In genomic region chr2:153350552-153351181, GRCm38 (mm10) we compare ENCODE assay signal across 8 mouse cellular contexts. TPM values are rescaled to one million over a fixed set of nuclear protein-coding genes. Genes with fewer than 3 reads are reported as not detected.
A peak's percentile ranks its signal among the peaks of the same experiment; 100 is the strongest.
DNase-seq lines count a peak whose midpoint lies in the region; ATAC-seq and TF ChIP-seq lines count a peak whose summit lies in the region.

No protein-coding gene starts in this region.

- H3K36me3 ChIP-seq in neural tube, embryonic 12.5 days: peaks cover 28% of the 10 kb centered on the region
- H3K36me3 ChIP-seq in neural tube, embryonic 15.5 days: peaks cover 14% of the 10 kb centered on the region
- peaks cover 15% of the 10 kb centered on the region; the same call in 1 of the 2 replicates for H3K36me3 ChIP-seq in stomach, embryonic 15.5 days
- H3K36me3 ChIP-seq in forebrain, postnatal 0 days (ENCODE audit: insufficient read depth): peaks cover 12% of the 10 kb centered on the region

- DNase-seq in liver: peak; percentile 54
- DNase-seq in layer of hippocampus, adult 18-20 months (ENCODE audit: low spot score in 2 of 2): no peak
- DNase-seq in embryo, embryonic 10.5 days (ENCODE audit: low spot score): no peak
- no peak for DNase-seq in forebrain, postnatal 0 days

- TF ChIP-seq CTCF in forebrain, postnatal 0 days (IDR thresholded peaks at IDR 0.05; ENCODE audit: low read depth): no peak

- ATAC-seq in neural tube, embryonic 12.5 days (ENCODE audit: low FRiP score, low read depth): no peak
- no peak for ATAC-seq in neural tube, embryonic 15.5 days (ENCODE audit: low FRiP score)
- peak; percentile 67 for ATAC-seq in common myeloid progenitor, adult 5-6 weeks (replicated peaks; ENCODE audit: low read depth, poor library complexity, severe bottlenecking)
- ATAC-seq in stomach, embryonic 15.5 days (ENCODE audit: insufficient read depth, low FRiP score, low read depth): no peak
- no peak for ATAC-seq in forebrain, postnatal 0 days

- no peaks in the 10 kb centered on the region for H3K27me3 ChIP-seq in neural tube, embryonic 12.5 days (replicated peaks)
- no peaks in the 10 kb centered on the region for H3K27me3 ChIP-seq in neural tube, embryonic 15.5 days (replicated peaks)
- no peaks in the 10 kb centered on the region for H3K27me3 ChIP-seq in stomach, embryonic 15.5 days (replicated peaks)
- H3K27me3 ChIP-seq in forebrain, postnatal 0 days (ENCODE audit: insufficient read depth, low read length): no peaks in the 10 kb centered on the region

- H3K9ac ChIP-seq in neural tube, embryonic 12.5 days: no peak overlapping the region
- H3K9ac ChIP-seq in neural tube, embryonic 15.5 days (replicated peaks): no peak overlapping the region
- no peak overlapping the region for H3K9ac ChIP-seq in stomach, embryonic 15.5 days
- H3K9ac ChIP-seq in forebrain, postnatal 0 days: no peak overlapping the region

- H3K9me3 ChIP-seq in neural tube, embryonic 12.5 days: no peaks in the 10 kb centered on the region
- H3K9me3 ChIP-seq in neural tube, embryonic 15.5 days (replicated peaks): no peaks in the 10 kb centered on the region
- H3K9me3 ChIP-seq in stomach, embryonic 15.5 days: no peaks in the 10 kb centered on the region
- H3K9me3 ChIP-seq in forebrain, postnatal 0 days (ENCODE audit: low read length): no peaks in the 10 kb centered on the region

- peaks cover 27% of the 10 kb centered on the region for H3K4me1 ChIP-seq in neural tube, embryonic 12.5 days
- H3K4me1 ChIP-seq in neural tube, embryonic 15.5 days: peaks cover 40% of the 10 kb centered on the region
- peaks cover 14% of the 10 kb centered on the region for H3K4me1 ChIP-seq in stomach, embryonic 15.5 days
- peaks cover 13% of the 10 kb centered on the region for H3K4me1 ChIP-seq in forebrain, postnatal 0 days (ENCODE audit: insufficient read depth)

- H3K4me2 ChIP-seq in neural tube, embryonic 12.5 days (replicated peaks): peak overlapping the region; percentile 18; the same call in 1 of the 2 replicates
- no peak overlapping the region for H3K4me2 ChIP-seq in neural tube, embryonic 15.5 days
- H3K4me2 ChIP-seq in stomach, embryonic 15.5 days: peak overlapping the region; percentile 32
- H3K4me2 ChIP-seq in forebrain, postnatal 0 days (ENCODE audit: low read depth): no peak overlapping the region

- H3K27ac ChIP-seq in neural tube, embryonic 12.5 days: no peak overlapping the region
- no peak overlapping the region for H3K27ac ChIP-seq in neural tube, embryonic 15.5 days (replicated peaks)
- H3K27ac ChIP-seq in stomach, embryonic 15.5 days: peak overlapping the region; percentile 63
- H3K27ac ChIP-seq in forebrain, postnatal 0 days (ENCODE audit: low read depth, low read length): no peak overlapping the region

- no peak overlapping the region for H3K4me3 ChIP-seq in neural tube, embryonic 12.5 days
- no peak overlapping the region for H3K4me3 ChIP-seq in neural tube, embryonic 15.5 days (replicated peaks)
- H3K4me3 ChIP-seq in stomach, embryonic 15.5 days (replicated peaks): no peak overlapping the region
- H3K4me3 ChIP-seq in forebrain, postnatal 0 days (ENCODE audit: low read depth, low read length): no peak overlapping the region

- WGBS in neural tube, embryonic 12.5 days: 53% methylated on average over 6 of the region's 6 CpGs
- WGBS in neural tube, embryonic 15.5 days: 44% methylated on average over 6 of the region's 6 CpGs
- WGBS in stomach, embryonic 15.5 days: 29% methylated on average over 6 of the region's 6 CpGs
- 42% methylated on average over 6 of the region's 6 CpGs for WGBS in forebrain, postnatal 0 days

RNA-seq across cellular contexts. Expression of gene Asxl1, which starts 5.0 kb away (rescaled TPM):
- 21.1 and 21.8 TPM in 2 replicates for polyA plus RNA-seq in neural tube, embryonic 12.5 days (2016; fragmentation: Nextera tagmentation; extraction: Ambion mirVana)
- polyA plus RNA-seq in neural tube, embryonic 15.5 days (2015; fragmentation: Nextera tagmentation; extraction: Ambion mirVana): 10.2 and 10.6 TPM in 2 replicates
- 27.6 and 42.3 TPM in 2 replicates for total RNA-seq in common myeloid progenitor, adult 5-6 weeks (2017)
- 11.3 and 14.4 TPM in 2 replicates for polyA plus RNA-seq in stomach, embryonic 15.5 days (2015; fragmentation: Nextera tagmentation; extraction: Ambion mirVana)
- total RNA-seq in layer of hippocampus, adult 18-20 months (2021): 10 to 100 TPM; 30.3 to 31.7 TPM
- total RNA-seq in forebrain, postnatal 0 days (2014; rRNA removed): 26.2 and 32.6 TPM in 2 replicates
- 8.4 and 12.3 TPM in 2 replicates for polyA plus RNA-seq in forebrain, postnatal 0 days (2015; fragmentation: Nextera tagmentation; extraction: Ambion mirVana)

RNA-seq across cellular contexts. Expression of gene Kif3b, which starts 59.5 kb away (rescaled TPM):
- polyA plus RNA-seq in neural tube, embryonic 12.5 days (2016; fragmentation: Nextera tagmentation; extraction: Ambion mirVana): 12.6 and 14.4 TPM in 2 replicates
- 18.1 and 21.9 TPM in 2 replicates for polyA plus RNA-seq in neural tube, embryonic 15.5 days (2015; fragmentation: Nextera tagmentation; extraction: Ambion mirVana)
- 12.3 and 13.2 TPM in 2 replicates for total RNA-seq in common myeloid progenitor, adult 5-6 weeks (2017)
- polyA plus RNA-seq in stomach, embryonic 15.5 days (2015; fragmentation: Nextera tagmentation; extraction: Ambion mirVana): 6.3 and 7.0 TPM in 2 replicates
- 10 to 100 TPM; 54.2 to 54.8 TPM for total RNA-seq in layer of hippocampus, adult 18-20 months (2021)
- total RNA-seq in forebrain, postnatal 0 days (2014; rRNA removed): 56.6 and 62.5 TPM in 2 replicates
- polyA plus RNA-seq in forebrain, postnatal 0 days (2015; fragmentation: Nextera tagmentation; extraction: Ambion mirVana): 17.4 and 20.6 TPM in 2 replicates

Comparison
In these comparisons a context has a peak if more than half of its experiments do, and no peak if none do; other contexts are left out.
1. H3K4me2 ChIP-seq: peak in neural tube, embryonic 12.5 days (single experiment) and stomach, embryonic 15.5 days (single experiment); none in neural tube, embryonic 15.5 days (single experiment) and forebrain, postnatal 0 days (single experiment).